Mouse (Mus musculus): ENCODE results near the gene Smc1b. TPM values are rescaled to one million over a fixed set of nuclear protein-coding genes. Genes with fewer than 3 reads are reported as not detected.
A peak's percentile ranks its signal among the peaks of the same experiment; 100 is the strongest.
"Not testable (repeated sequence)": the region's sequence is repeated elsewhere in the genome, so short reads cannot be mapped to it uniquely, and the experiment has no call there.

Gene Smc1b
- total RNA-seq, 2 experiments from 2014 or later: not detected

GRCm38 (mm10) chr15:85031866-85032265 lies 99.9 kb downstream of the Smc1b start:
- no peak for ATAC-seq (replicated peaks; ENCODE audit: low FRiP score, low TSS enrichment, poor library complexity, severe bottlenecking)

DNA sequence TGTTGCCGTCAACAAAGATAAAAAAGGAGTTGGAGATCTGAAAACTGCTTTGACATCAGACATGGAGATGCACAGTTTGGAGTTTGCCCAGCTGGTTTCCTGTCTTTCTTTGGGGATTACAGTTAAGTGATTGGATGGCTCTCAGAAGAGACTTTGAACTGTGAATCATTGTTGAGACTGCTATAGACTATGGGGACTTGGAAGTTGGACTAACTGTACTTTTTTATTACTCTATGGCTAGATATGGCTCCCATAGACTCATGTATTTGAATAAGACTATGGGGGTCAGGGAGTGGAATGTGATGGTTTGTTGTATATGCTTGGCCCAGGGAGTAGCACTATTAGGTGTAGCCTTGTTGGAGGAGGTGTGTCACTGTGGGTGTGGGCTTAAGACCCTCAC lies 101.1 kb downstream of the Smc1b start:
- not testable (repeated sequence) for ATAC-seq (replicated peaks; ENCODE audit: low FRiP score, low TSS enrichment, poor library complexity, severe bottlenecking)

GRCm38 (mm10) chr15:85028648-85029047 lies 103.1 kb downstream of the Smc1b start, which contains the start of gene Fam118a:
TSS of gene Fam118a (plus strand) at chr15:85028948.
- ATAC-seq (replicated peaks; ENCODE audit: low FRiP score, low TSS enrichment, poor library complexity, severe bottlenecking): not testable (repeated sequence)

DNA sequence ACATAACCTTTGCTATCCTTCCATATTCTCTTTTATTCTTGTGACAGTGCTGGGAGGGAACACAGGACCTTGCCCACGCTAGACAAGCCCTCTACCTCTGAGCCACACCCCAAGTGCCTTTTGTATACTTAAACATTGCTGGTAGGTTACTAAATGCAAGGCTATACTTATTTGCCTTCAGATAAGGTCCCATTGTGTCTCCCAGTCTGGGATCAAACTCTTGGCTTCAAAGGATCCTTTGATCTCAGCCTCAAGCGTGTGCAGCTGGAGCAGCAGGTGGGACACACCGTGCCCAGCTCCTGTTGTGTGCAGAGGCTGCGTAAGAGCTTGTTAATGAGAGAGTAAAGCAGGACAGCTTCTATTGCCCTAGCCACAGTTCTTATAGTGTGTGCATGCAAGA lies 104.0 kb downstream of the Smc1b start:
- no peak for ATAC-seq (replicated peaks; ENCODE audit: low FRiP score, low TSS enrichment, poor library complexity, severe bottlenecking)

GRCm38 (mm10) chr15:85026197-85026596 lies 105.6 kb downstream of the Smc1b start:
- ATAC-seq (replicated peaks; ENCODE audit: low FRiP score, low TSS enrichment, poor library complexity, severe bottlenecking): no peak

GRCm38 (mm10) chr15:85022211-85022610 lies 109.6 kb downstream of the Smc1b start:
- ATAC-seq (replicated peaks; ENCODE audit: low FRiP score, low TSS enrichment, poor library complexity, severe bottlenecking): no peak

DNA sequence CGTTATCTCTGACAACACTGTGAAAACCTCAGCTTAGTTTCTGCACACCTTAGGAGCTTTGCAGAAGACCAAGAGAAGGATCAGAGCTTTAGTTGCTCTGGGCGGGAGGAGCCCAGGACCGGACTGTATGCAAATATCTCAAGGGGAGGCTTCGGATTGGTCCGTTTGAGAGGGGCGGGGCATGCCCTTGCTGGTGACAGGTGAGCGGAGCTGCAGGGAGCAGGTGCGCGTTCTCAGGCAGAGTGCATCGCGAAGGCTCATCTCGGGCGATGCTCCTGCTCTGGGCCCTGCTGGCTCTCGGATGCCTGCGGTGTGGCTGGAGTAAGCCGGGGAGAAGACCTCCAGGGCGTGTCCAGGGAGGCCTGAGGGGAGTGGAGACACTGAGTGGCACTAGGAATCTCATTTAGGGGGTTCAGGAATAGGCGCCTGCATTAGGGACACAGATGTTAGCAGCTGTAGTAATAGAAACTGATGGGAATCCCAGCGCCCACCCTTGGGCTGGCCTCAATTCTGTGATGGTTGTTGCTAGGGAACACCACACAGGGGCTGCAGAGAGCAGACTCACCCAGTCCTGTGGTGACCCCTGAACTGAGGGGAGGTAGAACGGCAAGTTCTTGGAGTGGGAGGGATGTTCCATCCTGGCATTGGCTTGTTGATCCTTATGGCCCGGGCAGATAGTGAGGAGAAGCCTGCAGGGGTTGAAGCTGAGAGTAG lies 114.7 kb downstream of the Smc1b start, which contains the start of gene Upk3a:
Upk3a (plus strand) TSS at position 191 of the 714 bp plus-strand sequence.
- ATAC-seq (replicated peaks; ENCODE audit: low FRiP score, low TSS enrichment, poor library complexity, severe bottlenecking): peak; percentile 25; the same call in 1 of the 2 replicates

DNA sequence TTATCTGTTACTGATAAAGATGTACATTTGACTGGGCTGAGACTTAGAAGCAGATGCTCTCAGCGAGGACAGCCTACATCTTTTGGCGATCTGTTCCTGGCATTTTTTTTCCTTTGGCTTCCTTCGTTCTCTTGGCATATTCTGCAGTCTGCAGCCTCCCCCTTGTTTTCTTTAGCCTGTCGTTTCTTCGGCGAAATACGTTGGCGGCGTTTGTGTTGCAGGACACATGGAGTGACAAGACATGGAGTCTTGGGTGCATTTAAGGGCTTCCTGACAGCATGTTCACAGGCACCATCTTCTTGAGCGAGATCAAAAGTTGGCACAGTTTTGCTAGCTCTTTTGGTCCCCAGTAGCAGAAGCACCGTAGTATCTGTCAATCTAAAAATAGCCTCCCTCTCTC lies 116.0 kb downstream of the Smc1b start:
- no peak for ATAC-seq (replicated peaks; ENCODE audit: low FRiP score, low TSS enrichment, poor library complexity, severe bottlenecking)

Other genes with a start within 250 kb of the Smc1b start
- gene Gm29666, start 211.9 kb downstream of the Smc1b start, total RNA-seq (2014; fragmentation: Nextera tagmentation): 0.90 and 1.3 TPM in 2 replicates
- 0.23 TPM in 2 replicates for gene Gm29666, start 211.9 kb downstream of the Smc1b start, total RNA-seq (2017)
- gene Nup50, start 208.6 kb downstream of the Smc1b start, total RNA-seq (2014; fragmentation: Nextera tagmentation): 51.5 and 56.4 TPM in 2 replicates
- gene Nup50, start 208.6 kb downstream of the Smc1b start, total RNA-seq (2017): 102 TPM in 2 replicates
- 3.5 and 3.6 TPM in 2 replicates for gene 5031439G07Rik, start 143.4 kb downstream of the Smc1b start, total RNA-seq (2014; fragmentation: Nextera tagmentation)
- 2.2 and 4.0 TPM in 2 replicates for gene 5031439G07Rik, start 143.4 kb downstream of the Smc1b start, total RNA-seq (2017)
- not detected in 2 replicates for gene Upk3a, start 114.8 kb downstream of the Smc1b start, total RNA-seq (2014; fragmentation: Nextera tagmentation)
- gene Upk3a, start 114.8 kb downstream of the Smc1b start, total RNA-seq (2017): not detected in 2 replicates
- gene Fam118a, start 103.0 kb downstream of the Smc1b start, total RNA-seq (2014; fragmentation: Nextera tagmentation): 9.3 and 9.6 TPM in 2 replicates
- gene Fam118a, start 103.0 kb downstream of the Smc1b start, total RNA-seq (2017): 5.7 and 8.9 TPM in 2 replicates
- not detected in 2 replicates for gene Ribc2, start 114 bp upstream of the Smc1b start, total RNA-seq (2014; fragmentation: Nextera tagmentation)
- not detected in 2 replicates for gene Ribc2, start 114 bp upstream of the Smc1b start, total RNA-seq (2017)
- not detected in 2 replicates for gene Fbln1, start 74.0 kb upstream of the Smc1b start, total RNA-seq (2014; fragmentation: Nextera tagmentation)
- gene Fbln1, start 74.0 kb upstream of the Smc1b start, total RNA-seq (2017): not detected in 2 replicates
- 47.1 and 53.7 TPM in 2 replicates for gene Atxn10, start 204.3 kb upstream of the Smc1b start, total RNA-seq (2014; fragmentation: Nextera tagmentation)
- 46.5 and 49.6 TPM in 2 replicates for gene Atxn10, start 204.3 kb upstream of the Smc1b start, total RNA-seq (2017)